Mouse (Mus musculus) liver, embryonic 16.5 days (tissue): ENCODE measurements around the gene Arpc4. TPM values are rescaled to one million over a fixed set of nuclear protein-coding genes. Genes with fewer than 3 reads are reported as not detected.
A peak's percentile ranks its signal among the peaks of the same experiment; 100 is the strongest.

Experiments
- ATAC-seq: fragments of 200-750 bp; cut with Nextera tagmentation; 2 replicates; pipeline ENCODE4 v1.8.0; 2017; ENCODE audit warnings: low read depth, mild to moderate bottlenecking, moderate number of reproducible peaks, moderate library complexity
- H3K27ac ChIP-seq: fragments of 300-500 bp; sonication (generic); 2 replicates; pipeline ENCODE4 v1.5.1; 2014; ENCODE audit warnings: mild to moderate bottlenecking, low read length
- H3K27me3 ChIP-seq: fragments of 300-500 bp; sonication (generic); 2 replicates; pipeline ENCODE4 v1.6.1; 2014; ENCODE audit warnings: low read depth, low read length, mixed read lengths; ENCODE audit not compliant: control insufficient read depth, insufficient read depth
- H3K36me3 ChIP-seq: fragments of 300-500 bp; sonication (generic); 2 replicates; pipeline ENCODE4 v1.6.1; 2014; ENCODE audit warnings: mild to moderate bottlenecking; ENCODE audit not compliant: control insufficient read depth, insufficient read depth
- H3K4me1 ChIP-seq: fragments of 300-500 bp; sonication (generic); 2 replicates; pipeline ENCODE4 v1.6.1; 2014; ENCODE audit warnings: low read depth, low read length, mixed read lengths; ENCODE audit not compliant: control insufficient read depth
- H3K4me2 ChIP-seq: fragments of 300-500 bp; sonication (generic); 2 replicates; pipeline ENCODE4 v1.6.1; 2014; ENCODE audit warnings: low read depth, low read length, mixed read lengths
- H3K4me3 ChIP-seq: fragments of 300-500 bp; sonication (generic); 2 replicates; pipeline ENCODE4 v1.5.1; 2014; ENCODE audit warnings: low read depth, mild to moderate bottlenecking, low read length
- H3K9ac ChIP-seq: fragments of 300-500 bp; sonication (generic); 2 replicates; pipeline ENCODE4 v1.6.1; 2014; ENCODE audit warnings: low read depth, low read length
- H3K9me3 ChIP-seq: fragments of 300-500 bp; sonication (generic); replicated peaks from 2 replicates; pipeline ENCODE4 v1.6.1; 2016; ENCODE audit warnings: low read length; ENCODE audit not compliant: control insufficient read depth
- whole genome bisulfite sequencing: fragments of 180-500 bp; shearing (Covaris S2); extraction: QIAGEN DNeasy Blood & Tissue Kit; methylation state at CpG from one replicate; pipeline ENCODE4 v1.1.7; 2014; ENCODE audit not compliant: insufficient replicate concordance; 5-methylcytosine and 5-hydroxymethylcytosine counted together
- polyA plus RNA-seq: library from polyadenylated mRNA; unstranded; fragments of >200 nt; fragmentation: Nextera tagmentation; extraction: Ambion mirVana; gene quantifications from 2 replicates; pipeline ENCODE4 v1.2.1, GENCODE M21; 2015

Gene Arpc4
- polyA plus RNA-seq, 1 experiment from 2014 or later, result 179 TPM

GRCm38 (mm10) chr6:113373491-113373890 lies 4.4 kb upstream of the Arpc4 start:
- Histone ChIP-seq H3K4me2 (0 out of 2 replicates have a peak overlapping the region, but pooled peaks have one; percentile 3), H3K4me1 (peaks cover 17% of the 10 kb centered on the region), H3K9me3 (no peaks in the 10 kb centered on the region), H3K4me3 (no peak overlapping the region), H3K27ac (peak overlapping the region; percentile 38; the same call in 1 of the 2 replicates), H3K36me3 (peaks cover 14% of the 10 kb centered on the region), H3K9ac (no peak overlapping the region), H3K27me3 (no peaks in the 10 kb centered on the region)
- 45% methylated on average over 4 of the region's 4 CpGs for WGBS
- no peak for ATAC-seq

GRCm38 (mm10) chr6:113377172-113377495 lies 781 bp upstream of the Arpc4 start:
- H3K4me3 ChIP-seq, result peak overlapping the region; percentile 78
- H3K9ac ChIP-seq, result peak overlapping the region; percentile 81
- ATAC-seq, result no peak
- H3K9me3 ChIP-seq, result no peaks in the 10 kb centered on the region
- 5% methylated on average over 7 of the region's 7 CpGs for WGBS
- no peaks in the 10 kb centered on the region for H3K27me3 ChIP-seq
- H3K36me3 ChIP-seq, result peaks cover 12% of the 10 kb centered on the region
- peak overlapping the region; percentile 97 for H3K27ac ChIP-seq
- peak overlapping the region; percentile 80 for H3K4me2 ChIP-seq
- H3K4me1 ChIP-seq, result peaks cover 35% of the 10 kb centered on the region

GRCm38 (mm10) chr6:113379246-113379645 lies 1.3 kb downstream of the Arpc4 start:
- Histone ChIP-seq H3K36me3 (peaks cover 23% of the 10 kb centered on the region), H3K9ac (peak overlapping the region; percentile 81), H3K4me1 (peaks cover 27% of the 10 kb centered on the region), H3K4me3 (peak overlapping the region; percentile 78), H3K4me2 (peak overlapping the region; percentile 80), H3K27ac (peak overlapping the region; percentile 6; the same call in 1 of the 2 replicates), H3K9me3 (no peaks in the 10 kb centered on the region), H3K27me3 (no peaks in the 10 kb centered on the region)
- no peak for ATAC-seq
- WGBS, result 25% methylated on average over 6 of the region's 6 CpGs

- peaks cover 32% of the 10 kb centered on the region for H3K36me3 ChIP-seq
- WGBS, result 85% methylated on average over 11 of the region's 11 CpGs
- H3K4me2 ChIP-seq, result no peak overlapping the region
- no peaks in the 10 kb centered on the region for H3K27me3 ChIP-seq
- H3K9me3 ChIP-seq, result no peaks in the 10 kb centered on the region
- H3K27ac ChIP-seq, result no peak overlapping the region
- H3K4me3 ChIP-seq, result no peak overlapping the region
- no peak overlapping the region for H3K9ac ChIP-seq
- peaks cover 27% of the 10 kb centered on the region for H3K4me1 ChIP-seq
- no peak for ATAC-seq
Measured at GRCm38 (mm10) chr6:113380480-113380879, 2.6 kb downstream of the Arpc4 start.

- WGBS, result 81% methylated on average over 8 of the region's 8 CpGs
- Histone ChIP-seq H3K9me3 (no peaks in the 10 kb centered on the region), H3K27ac (no peak overlapping the region), H3K27me3 (no peaks in the 10 kb centered on the region), H3K4me1 (peaks cover 10% of the 10 kb centered on the region), H3K4me3 (no peak overlapping the region), H3K9ac (no peak overlapping the region), H3K36me3 (peaks cover 60% of the 10 kb centered on the region), H3K4me2 (no peak overlapping the region)
- no peak for ATAC-seq
Measured at GRCm38 (mm10) chr6:113384351-113384927, 6.5 kb downstream of the Arpc4 start.

- Histone ChIP-seq H3K9me3 (no peaks in the 10 kb centered on the region), H3K4me1 (peaks cover 4% of the 10 kb centered on the region; the same call in 1 of the 2 replicates), H3K4me3 (no peak overlapping the region), H3K36me3 (peaks cover 66% of the 10 kb centered on the region), H3K27me3 (no peaks in the 10 kb centered on the region), H3K4me2 (no peak overlapping the region), H3K27ac (no peak overlapping the region), H3K9ac (no peak overlapping the region)
- WGBS, result 74% methylated on average over 11 of the region's 11 CpGs
- no peak for ATAC-seq
Measured at GRCm38 (mm10) chr6:113385160-113385714, 7.3 kb downstream of the Arpc4 start.

GRCm38 (mm10) chr6:113386025-113386424 lies 8.1 kb downstream of the Arpc4 start:
- no peaks in the 10 kb centered on the region for H3K27me3 ChIP-seq
- H3K4me2 ChIP-seq, result no peak overlapping the region
- no peaks in the 10 kb centered on the region for H3K9me3 ChIP-seq
- WGBS, result 67% methylated on average over 3 of the region's 3 CpGs
- H3K27ac ChIP-seq, result no peak overlapping the region
- no peak overlapping the region for H3K4me3 ChIP-seq
- H3K9ac ChIP-seq, result no peak overlapping the region
- H3K36me3 ChIP-seq, result peaks cover 66% of the 10 kb centered on the region
- no peaks in the 10 kb centered on the region for H3K4me1 ChIP-seq
- no peak for ATAC-seq

- Histone ChIP-seq H3K4me2 (no peak within 1 kb of the TSS), H3K9me3 (no peaks in the 10 kb centered on the region), H3K4me3 (no peak within 1 kb of the TSS), H3K27me3 (peaks cover 9% of the 10 kb centered on the region), H3K4me1 (peaks cover 6% of the 10 kb centered on the region), H3K27ac (no peak within 1 kb of the TSS), H3K36me3 (peaks cover 49% of the 10 kb centered on the region), H3K9ac (no peak within 1 kb of the TSS)
- ATAC-seq, result no peak
- WGBS, result 72% methylated on average over 8 of the region's 8 CpGs
Measured at GRCm38 (mm10) chr6:113388960-113389359, 11.0 kb downstream of the Arpc4 start, which contains the start of gene Ttll3. Gene Ttll3 (plus strand): TSS chr6:113389260.

- Histone ChIP-seq H3K27me3 (peaks cover 9% of the 10 kb centered on the region), H3K4me1 (peaks cover 6% of the 10 kb centered on the region), H3K4me2 (no peak overlapping the region), H3K9ac (no peak overlapping the region), H3K4me3 (no peak overlapping the region), H3K36me3 (peaks cover 32% of the 10 kb centered on the region), H3K9me3 (no peaks in the 10 kb centered on the region), H3K27ac (no peak overlapping the region)
- no peak for ATAC-seq
- WGBS, result 80% methylated on average over 3 of the region's 3 CpGs
Measured at GRCm38 (mm10) chr6:113390715-113391114, 12.8 kb downstream of the Arpc4 start.
